Mouse (Mus musculus) urinary bladder, postnatal 25 days (tissue): ENCODE data around the gene Trim28.

Experiments used
- DNase-seq: peaks from one replicate; pipeline ENCODE4 v3.0.0; 2022; ENCODE audit warnings: low spot score

The Trim28 gene

GRCm38 (mm10) chr7:13072293-13072692 lies 73.4 kb downstream of the Trim28 start:
- DNase-seq: no peak
